Mouse (Mus musculus) G1E-ER4 (cell line): Measurements from ENCODE around the gene Deup1. TPM values are rescaled to one million over a fixed set of nuclear protein-coding genes. Genes with fewer than 3 reads are reported as not detected.

Source experiments
- GATA1 ChIP-seq: IDR thresholded peaks from one replicate; pipeline ENCODE4 v1.8.0; 2012; ENCODE audit warnings: low read length, inconsistent platforms
- polyA plus RNA-seq: library from polyadenylated mRNA; stranded (reverse); fragments of >175 nt; gene quantifications from 2 replicates; pipeline ENCODE4 v1.2.3, GENCODE M21; 2012

Deup1 gene
- not detected in 2 replicates for polyA plus RNA-seq

DNA sequence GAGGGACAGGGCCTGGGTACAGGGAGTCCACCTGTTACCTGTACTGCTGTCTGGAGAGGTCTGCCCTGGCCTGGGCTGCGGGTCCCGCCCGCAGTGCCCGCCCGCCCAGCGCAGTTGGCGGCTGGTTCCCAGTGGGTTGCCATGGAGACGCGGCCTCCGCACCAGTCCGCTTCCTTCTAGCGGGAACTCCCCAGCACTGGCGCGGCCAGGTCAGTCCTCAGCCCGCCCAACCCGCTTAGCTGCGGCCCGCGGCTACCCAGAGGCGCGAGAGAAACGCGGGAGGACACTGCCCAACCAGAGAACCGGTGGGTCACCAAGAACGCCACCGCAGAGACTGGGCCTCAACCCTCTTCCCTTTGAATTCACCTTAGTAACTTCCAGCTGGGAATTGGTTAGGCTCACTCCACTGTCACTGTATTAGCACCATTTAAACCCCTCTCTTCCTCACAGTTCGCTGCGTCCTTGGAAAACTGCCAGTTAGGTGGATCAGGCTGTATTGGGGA is at the start of gene Deup1:
TSS of gene Deup1 (minus strand) at position 149 of the 503 bp plus-strand sequence.
- no peak for TF ChIP-seq GATA1

DNA sequence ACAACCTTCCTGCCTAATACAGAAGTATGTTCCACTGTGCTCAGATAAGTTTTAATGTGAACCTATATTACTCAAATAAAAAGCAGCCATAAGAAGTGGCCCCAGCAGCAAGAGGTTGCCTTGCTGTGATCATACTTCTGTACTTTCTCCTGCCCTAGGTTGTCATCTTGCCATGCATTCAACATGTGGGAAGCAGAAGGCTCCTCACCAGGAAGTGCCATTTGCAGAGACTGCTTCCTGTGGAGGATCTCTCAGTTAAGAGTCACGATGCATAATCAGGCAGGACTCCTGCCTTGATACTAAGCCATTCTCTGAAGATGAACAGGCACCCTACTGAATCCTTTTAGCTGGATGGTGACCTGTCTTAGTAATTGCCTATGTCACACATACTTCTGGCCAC is 44.5 kb upstream of the Deup1 start:
- TF ChIP-seq GATA1 = no peak

- TF ChIP-seq GATA1 = no peak
Measured at GRCm38 (mm10) chr9:15670002-15670527, 42.3 kb upstream of the Deup1 start.

- no peak for TF ChIP-seq GATA1
Measured at GRCm38 (mm10) chr9:15669452-15669851, 41.7 kb upstream of the Deup1 start.

DNA sequence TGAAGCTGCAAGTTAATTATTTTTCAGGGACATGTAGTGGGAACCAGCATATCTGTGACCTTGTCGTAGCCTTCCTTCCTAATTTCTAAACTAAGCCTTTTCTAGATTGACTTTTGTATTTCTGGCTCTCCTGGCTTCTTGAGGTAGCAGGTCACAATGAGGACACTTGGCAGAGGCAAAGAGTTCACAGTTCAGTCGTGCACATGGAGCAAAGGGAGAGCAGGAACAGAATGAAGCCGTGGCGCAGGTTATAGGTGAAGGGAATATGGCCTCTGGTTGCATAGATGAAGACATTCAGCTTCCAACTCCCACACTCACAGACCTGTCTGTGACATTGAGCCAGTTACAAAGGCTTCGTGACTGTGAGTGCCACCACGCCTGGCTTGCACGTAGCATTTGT is 36.9 kb upstream of the Deup1 start:
- no peak for TF ChIP-seq GATA1

DNA sequence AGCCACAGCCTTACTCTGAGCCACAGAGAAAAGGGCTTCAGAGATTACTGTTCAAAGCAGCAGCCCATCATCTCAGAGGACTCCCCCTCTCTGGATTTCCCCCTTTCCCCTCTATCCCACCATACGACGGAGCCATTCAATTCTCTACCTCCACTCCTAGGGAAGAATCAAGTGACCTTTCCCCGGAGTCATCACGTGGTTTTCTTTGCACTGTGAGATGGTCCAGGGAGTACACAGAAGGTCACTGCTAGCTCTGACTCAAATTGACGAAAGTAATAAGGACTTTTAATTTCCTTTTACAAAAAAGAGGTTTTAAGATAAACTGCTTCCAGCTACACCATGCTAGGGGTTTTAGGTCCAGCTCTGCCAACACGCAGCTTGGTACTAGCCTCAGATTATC is 31.3 kb upstream of the Deup1 start:
- no peak for TF ChIP-seq GATA1

GRCm38 (mm10) chr9:15658236-15658785 is 30.6 kb upstream of the Deup1 start:
- no peak for TF ChIP-seq GATA1

- no peak for TF ChIP-seq GATA1
Measured at GRCm38 (mm10) chr9:15653036-15653435, 25.3 kb upstream of the Deup1 start.

DNA sequence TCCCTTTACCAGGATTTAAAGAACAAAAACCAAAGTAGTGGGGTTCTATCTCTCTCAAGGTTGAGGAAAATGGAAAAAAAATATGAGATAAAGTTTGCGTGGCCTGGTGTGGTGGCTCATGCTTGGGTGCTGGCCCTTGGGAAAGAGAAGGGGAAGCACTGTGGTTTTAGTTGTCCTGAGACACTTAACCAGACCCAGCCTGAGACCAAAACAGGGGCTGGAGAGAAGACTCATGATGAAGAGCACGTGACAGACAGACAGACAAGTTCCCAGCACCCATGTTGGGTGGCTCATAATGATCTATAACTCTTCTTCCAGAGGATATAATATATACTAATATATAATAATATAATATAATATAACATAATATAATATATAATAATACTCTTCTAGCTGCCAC is 22.2 kb upstream of the Deup1 start:
- TF ChIP-seq GATA1 = no peak

DNA sequence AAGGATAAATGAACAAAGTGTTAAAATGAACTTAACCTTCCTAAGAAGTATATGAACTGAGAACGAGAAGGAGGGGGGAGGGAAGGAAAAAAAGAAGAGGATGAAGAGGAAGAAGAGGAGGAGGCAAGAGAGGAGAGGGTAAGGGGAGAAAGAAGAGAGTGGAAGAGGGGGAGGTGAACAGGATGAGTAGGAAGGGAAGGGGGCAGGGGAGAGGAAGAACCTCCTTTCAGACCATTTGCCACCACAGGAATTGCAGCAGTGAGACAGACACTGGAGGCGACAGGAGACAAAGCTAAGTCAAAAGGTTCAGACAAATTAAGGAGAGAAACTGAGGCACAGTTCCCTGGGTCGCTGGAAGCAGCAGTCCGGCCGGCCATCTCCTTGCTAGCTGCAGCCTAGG is 349 bp downstream of the Deup1 start:
- TF ChIP-seq GATA1 = no peak

DNA sequence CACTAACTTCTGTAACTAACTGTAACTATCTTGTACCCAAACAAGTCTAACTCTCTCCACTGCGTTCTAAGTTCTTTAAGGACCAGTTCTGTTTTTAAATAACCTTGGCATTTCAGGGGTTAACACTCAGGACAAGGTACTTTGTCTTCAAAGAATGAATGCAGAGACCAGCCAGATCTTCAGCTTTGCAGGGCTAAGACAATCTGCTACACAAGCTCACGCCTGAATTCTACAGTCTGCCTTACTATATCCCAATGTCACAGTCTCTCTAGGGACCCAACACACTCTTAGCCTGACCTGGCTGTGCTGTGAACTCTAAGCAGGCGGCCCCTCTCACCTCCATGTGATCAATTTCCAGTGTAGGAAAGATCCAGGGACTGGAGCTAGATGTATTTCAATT is 3.0 kb downstream of the Deup1 start:
- no peak for TF ChIP-seq GATA1

DNA sequence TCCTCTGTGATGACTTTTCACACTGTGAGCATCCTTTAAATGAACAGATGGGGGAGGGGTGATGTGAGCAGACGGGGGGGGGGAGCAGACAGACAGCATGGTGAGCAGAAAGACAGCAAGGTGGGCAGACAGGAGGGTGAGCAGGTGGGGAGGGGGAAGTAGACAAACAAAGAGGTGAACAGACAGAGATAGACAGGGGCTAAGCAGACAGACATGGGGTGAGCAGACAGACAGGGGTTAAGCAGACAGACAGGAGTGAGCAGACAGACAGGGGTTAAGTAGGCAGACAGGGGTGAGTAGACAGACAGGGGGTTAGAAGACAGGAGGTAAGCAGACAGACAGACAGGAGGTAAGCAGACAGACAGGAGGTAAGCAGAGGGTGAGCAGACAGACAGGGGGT is 8.0 kb downstream of the Deup1 start:
- no peak for TF ChIP-seq GATA1

DNA sequence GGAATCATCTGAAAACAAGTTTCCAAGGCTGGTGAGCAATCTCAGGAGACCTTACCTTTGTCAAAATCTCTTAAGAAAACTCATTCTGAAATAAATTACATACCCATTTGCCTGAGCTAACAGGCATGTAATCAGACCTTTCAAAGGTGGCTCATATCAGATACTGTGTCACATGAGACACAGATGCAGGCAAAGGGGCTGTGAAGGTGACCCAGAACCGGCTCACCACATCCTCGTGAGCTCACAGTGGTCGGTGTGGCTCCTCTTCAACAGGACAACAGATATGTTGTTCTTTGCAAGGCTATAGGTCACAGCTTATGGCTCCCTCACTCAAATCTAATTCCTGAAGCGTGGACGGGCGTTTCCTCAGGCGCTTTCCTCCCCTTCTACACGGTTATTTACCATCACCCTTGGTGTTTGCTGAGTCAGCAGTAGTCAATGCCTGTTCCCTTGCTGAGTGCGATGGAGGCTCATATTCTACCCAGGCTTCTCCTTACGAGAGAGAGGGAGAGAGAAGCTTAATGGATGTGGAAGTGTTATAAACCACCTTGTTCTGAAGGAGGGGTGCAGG is 8.6 kb downstream of the Deup1 start:
- no peak for TF ChIP-seq GATA1

DNA sequence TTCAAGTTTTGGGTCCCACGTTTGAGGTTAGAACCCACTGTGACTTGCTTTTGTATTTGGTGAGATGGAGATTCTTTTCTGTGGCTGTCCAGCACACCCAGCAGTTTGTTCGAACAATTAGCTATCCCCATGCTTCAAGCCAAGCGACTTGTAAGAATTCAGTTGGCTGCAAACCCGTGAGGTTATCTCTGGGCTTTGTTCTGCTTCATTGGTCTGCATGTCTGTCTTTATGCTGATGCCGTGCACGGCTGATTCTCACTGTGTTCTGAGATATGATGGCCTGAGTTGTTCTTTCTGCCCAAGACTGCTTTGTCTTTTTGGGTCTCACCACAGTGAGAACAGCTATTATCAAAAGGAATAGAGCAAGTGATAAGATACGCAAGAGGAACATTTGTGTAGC is 10.7 kb downstream of the Deup1 start:
- no peak for TF ChIP-seq GATA1

DNA sequence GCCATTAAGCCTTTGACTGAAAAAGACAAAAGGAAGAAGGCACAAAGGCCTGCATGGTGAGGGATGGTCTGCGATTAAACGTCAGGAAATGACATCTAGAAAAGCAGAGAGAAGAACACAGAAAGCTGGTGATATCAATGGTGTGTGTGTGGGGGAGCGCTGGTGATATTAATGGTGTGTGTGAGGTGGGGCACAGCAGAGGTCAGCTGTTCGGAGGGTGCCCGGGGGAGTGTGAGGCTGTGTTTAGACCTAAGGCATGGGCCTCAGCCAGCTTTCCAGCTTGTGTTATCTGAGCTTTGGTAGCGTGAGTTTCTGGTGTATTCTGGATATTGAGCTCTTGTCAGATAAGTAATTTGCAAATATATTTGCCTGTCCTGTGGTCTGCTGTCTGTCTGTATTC is 11.3 kb downstream of the Deup1 start:
- TF ChIP-seq GATA1 = no peak

DNA sequence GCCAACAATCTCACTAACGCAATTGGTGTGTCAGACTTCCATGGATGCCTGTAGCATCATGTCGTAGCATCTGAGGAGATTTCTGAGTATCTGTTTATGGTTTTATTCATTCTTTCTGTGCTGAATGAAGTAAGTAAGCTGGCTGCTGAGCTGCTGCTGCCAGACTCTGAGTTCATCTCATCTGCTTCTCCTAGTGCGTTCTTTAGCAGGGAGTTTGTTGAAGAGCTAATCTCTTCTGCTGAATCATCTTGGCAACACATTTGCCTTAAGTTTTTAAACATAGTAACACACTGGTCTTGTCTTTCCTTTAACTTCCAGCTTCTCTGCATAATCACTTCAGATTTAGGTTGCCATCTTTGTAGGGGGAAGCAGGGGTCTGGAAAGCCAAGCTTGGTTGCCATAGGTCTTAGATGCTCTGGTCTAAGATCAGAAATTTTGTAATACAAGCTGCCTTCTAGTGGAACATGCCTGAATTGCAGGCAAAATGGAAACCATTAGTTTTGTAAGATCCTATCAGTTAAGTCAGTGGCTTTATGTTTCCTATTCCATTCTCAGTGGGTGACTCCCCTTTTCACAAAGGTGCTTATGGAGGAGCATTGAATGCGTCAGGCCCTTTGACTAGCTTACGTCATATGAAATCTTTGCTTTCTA is 18.3 kb downstream of the Deup1 start:
- TF ChIP-seq GATA1 = no peak

DNA sequence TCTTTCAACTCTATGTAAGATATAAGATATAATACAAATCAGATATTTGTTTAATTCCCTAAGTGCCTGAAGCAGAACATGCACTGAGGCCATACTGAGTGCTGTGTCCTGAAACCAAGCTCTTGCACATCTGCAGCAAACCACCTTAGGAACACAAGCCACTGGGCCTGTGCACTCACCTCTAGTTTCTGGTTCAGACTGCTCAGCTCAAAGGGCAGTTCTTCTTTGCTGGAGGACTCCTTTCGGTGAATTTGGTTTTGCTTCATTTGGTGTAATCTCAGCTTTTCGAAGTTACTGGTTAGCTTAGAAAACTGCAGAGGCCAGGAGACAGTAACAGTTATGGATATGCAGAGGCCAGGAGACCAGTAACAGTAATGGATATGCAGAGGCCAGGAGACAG is 20.1 kb downstream of the Deup1 start:
- no peak for TF ChIP-seq GATA1
